Mouse (Mus musculus) ES-Bruce4 (cell line): ENCODE results near the gene Rccd1. TPM values are rescaled to one million over a fixed set of nuclear protein-coding genes. Genes with fewer than 3 reads are reported as not detected.

ENCODE experiments used
- H3K27ac ChIP-seq: 2 replicates; pipeline ENCODE4 v1.5.1; 2012; ENCODE audit warnings: low read length, inconsistent platforms; ENCODE audit not compliant: insufficient read depth
- H3K27me3 ChIP-seq: 2 replicates; pipeline ENCODE4 v1.6.1; 2012; ENCODE audit warnings: mild to moderate bottlenecking, low read length, inconsistent platforms; ENCODE audit not compliant: control insufficient read depth, poor library complexity, insufficient read depth, severe bottlenecking
- H3K36me3 ChIP-seq: 2 replicates; pipeline ENCODE4 v1.6.1; 2012; ENCODE audit warnings: inconsistent platforms, mild to moderate bottlenecking, low read length, moderate library complexity; ENCODE audit not compliant: control insufficient read depth, poor library complexity, insufficient read depth, severe bottlenecking
- H3K4me1 ChIP-seq: one replicate; pipeline ENCODE4 v1.8.1; 2011; ENCODE audit warnings: low read length; ENCODE audit not compliant: control insufficient read depth, insufficient read depth
- H3K4me3 ChIP-seq: 2 replicates; pipeline ENCODE4 v1.5.1; 2011; ENCODE audit warnings: low read depth, mild to moderate bottlenecking, low read length
- H3K9ac ChIP-seq: 2 replicates; pipeline ENCODE4 v1.6.1; 2012; ENCODE audit warnings: low read depth, mild to moderate bottlenecking, inconsistent platforms; ENCODE audit not compliant: poor library complexity, severe bottlenecking
- H3K9me3 ChIP-seq: replicated peaks from 2 replicates; pipeline ENCODE4 v1.6.1; 2012; ENCODE audit warnings: mild to moderate bottlenecking, low read length, inconsistent platforms; ENCODE audit not compliant: control insufficient read depth, poor library complexity, insufficient read depth, severe bottlenecking
- CTCF ChIP-seq: IDR thresholded peaks from one replicate; pipeline ENCODE4 v1.8.1; 2011; ENCODE audit warnings: low read depth, low read length
- EP300 ChIP-seq: IDR thresholded peaks from 2 replicates; pipeline ENCODE4 v1.6.1; 2011; ENCODE audit warnings: low read depth, low read length; ENCODE audit not compliant: insufficient read depth
- POLR2A ChIP-seq: IDR thresholded peaks from one replicate; pipeline ENCODE4 v1.8.1; 2011; ENCODE audit warnings: low read length; ENCODE audit not compliant: insufficient read depth
- polyA plus RNA-seq: library from polyadenylated mRNA; stranded (reverse); fragments of >200 nt; gene quantifications from 2 replicates; pipeline ENCODE4 v1.2.4, GENCODE M21; 2011; ENCODE audit warnings: low read depth; ENCODE audit not compliant: missing spikeins, insufficient read depth, insufficient read length

The Rccd1 gene
- polyA plus RNA-seq, 1 experiment: 26.5 TPM

DNA sequence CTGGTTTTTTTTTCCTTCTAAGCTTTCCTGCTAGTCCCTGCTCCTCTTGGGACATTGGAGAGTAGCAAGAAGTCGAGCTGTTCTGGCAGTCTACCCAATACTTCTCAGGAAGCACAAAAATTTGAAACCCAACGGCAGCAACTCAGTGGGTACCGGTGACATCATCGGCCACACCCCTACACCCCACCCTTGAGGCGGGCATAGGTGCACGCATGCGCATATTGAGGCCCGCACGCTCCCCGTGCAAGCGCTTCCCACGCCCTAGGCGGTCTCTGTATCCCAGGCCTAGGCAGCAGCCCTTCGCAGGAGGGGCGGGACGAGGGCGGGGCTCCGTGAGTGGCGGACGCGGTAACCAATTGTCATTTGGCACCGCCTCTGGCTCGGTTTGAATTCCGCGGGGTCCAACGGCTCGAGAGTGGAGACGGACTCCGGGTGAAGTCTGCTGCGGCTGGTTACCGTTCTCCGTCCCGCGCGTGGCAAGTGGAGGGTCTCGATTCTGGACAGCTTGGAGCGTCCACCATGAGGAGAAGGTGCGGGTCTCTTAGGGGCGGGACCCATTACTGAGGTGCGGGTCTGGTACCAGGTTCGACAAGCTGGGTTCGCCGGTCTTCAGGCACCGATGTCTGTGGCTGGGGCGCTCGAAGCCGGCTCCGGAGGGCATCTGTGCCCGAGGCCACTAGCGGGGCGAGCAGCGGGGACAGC lies 30.0 kb downstream of the Rccd1 start, which contains the start of gene Prc1:
Prc1 (plus strand) TSS at position 389 of the 702 bp plus-strand sequence.
- peaks cover 15% of the 10 kb centered on the region for H3K36me3 ChIP-seq
- peak within 1 kb of the TSS; percentile 85 for H3K27ac ChIP-seq
- peak within 1 kb of the TSS; percentile 97 for H3K4me3 ChIP-seq
- peak; percentile 7; the same call in 1 of the 2 replicates for TF ChIP-seq EP300
- peak; percentile 66 for TF ChIP-seq POLR2A
- TF ChIP-seq CTCF: no peak
- no peaks in the 10 kb centered on the region for H3K27me3 ChIP-seq
- H3K9ac ChIP-seq: peak within 1 kb of the TSS; percentile 99
- H3K4me1 ChIP-seq: no peaks in the 10 kb centered on the region
- no peaks in the 10 kb centered on the region for H3K9me3 ChIP-seq

DNA sequence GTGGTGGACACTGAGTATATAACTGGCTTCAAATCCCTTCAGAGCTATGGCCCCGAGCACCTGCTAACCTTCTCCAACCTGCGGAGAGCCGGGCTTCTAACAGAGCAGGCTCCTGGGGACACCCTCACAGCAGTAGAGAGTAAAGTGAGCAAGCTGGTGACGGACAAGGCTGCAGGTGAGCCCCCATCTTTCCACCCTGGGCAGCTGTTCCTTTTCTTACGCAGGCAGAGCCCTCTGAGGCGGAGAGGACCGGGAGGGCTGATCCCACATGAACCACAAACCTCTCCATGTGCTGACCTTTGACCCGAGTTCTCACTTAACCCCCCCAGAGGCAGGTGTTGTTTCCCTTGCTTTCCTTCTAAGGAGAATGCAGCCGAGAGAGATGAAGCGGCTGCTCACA lies 36.5 kb downstream of the Rccd1 start:
- H3K27me3 ChIP-seq: no peaks in the 10 kb centered on the region
- TF ChIP-seq POLR2A (no peak), CTCF (no peak)
- H3K27ac ChIP-seq: no peak overlapping the region
- H3K4me3 ChIP-seq: no peak overlapping the region
- no peaks in the 10 kb centered on the region for H3K4me1 ChIP-seq
- H3K36me3 ChIP-seq: peaks cover 24% of the 10 kb centered on the region
- H3K9ac ChIP-seq: no peak overlapping the region
- H3K9me3 ChIP-seq: no peaks in the 10 kb centered on the region

DNA sequence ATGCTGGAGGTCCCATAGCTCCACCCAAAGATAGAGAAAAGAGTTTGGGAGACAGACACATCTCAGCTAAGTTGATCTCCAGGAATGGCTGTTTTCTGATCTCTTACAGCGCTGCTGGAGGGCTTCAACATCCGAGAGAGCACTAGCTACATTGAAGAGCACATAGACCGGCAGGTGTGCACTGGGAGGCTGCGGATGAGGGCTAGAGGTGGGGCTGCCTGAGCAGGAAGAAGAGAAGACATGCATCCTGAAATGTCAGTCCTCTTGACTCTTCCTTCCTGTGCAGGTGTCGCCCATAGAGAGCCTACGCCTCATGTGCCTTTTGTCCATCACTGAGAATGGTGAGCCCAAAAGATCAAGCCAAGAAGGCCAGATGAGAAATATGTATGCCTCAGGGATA lies 38.5 kb downstream of the Rccd1 start:
- H3K4me3 ChIP-seq: no peak overlapping the region
- no peaks in the 10 kb centered on the region for H3K4me1 ChIP-seq
- H3K9ac ChIP-seq: no peak overlapping the region
- H3K36me3 ChIP-seq: peaks cover 24% of the 10 kb centered on the region
- TF ChIP-seq POLR2A (no peak), EP300 (no peak)
- no peak overlapping the region for H3K27ac ChIP-seq
- H3K9me3 ChIP-seq: no peaks in the 10 kb centered on the region
- H3K27me3 ChIP-seq: no peaks in the 10 kb centered on the region

DNA sequence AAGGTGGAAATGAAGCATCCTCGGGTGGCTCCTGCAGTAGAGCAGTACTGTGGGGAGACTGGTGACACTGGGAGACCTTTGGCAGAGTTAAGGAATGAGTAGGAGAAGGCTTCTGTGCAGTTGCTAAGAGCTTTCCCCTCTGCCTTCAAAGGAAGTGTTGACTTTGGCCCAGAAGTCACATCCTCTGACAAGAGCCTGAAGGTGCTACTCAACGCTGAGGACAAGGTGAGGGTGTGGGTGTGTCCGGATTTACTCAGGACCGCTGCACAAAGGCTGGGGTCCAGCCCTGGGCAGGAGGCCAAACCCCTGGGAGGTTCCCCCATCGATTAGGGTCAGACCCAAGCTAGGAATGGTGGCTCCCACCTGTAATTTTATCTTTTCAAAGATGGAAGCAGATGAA lies 39.9 kb downstream of the Rccd1 start:
- Histone ChIP-seq H3K4me3 (no peak overlapping the region), H3K9ac (no peak overlapping the region), H3K9me3 (no peaks in the 10 kb centered on the region), H3K4me1 (no peaks in the 10 kb centered on the region), H3K36me3 (peaks cover 24% of the 10 kb centered on the region), H3K27ac (no peak overlapping the region), H3K27me3 (no peaks in the 10 kb centered on the region)
- TF ChIP-seq CTCF (no peak), POLR2A (no peak), EP300 (no peak)

DNA sequence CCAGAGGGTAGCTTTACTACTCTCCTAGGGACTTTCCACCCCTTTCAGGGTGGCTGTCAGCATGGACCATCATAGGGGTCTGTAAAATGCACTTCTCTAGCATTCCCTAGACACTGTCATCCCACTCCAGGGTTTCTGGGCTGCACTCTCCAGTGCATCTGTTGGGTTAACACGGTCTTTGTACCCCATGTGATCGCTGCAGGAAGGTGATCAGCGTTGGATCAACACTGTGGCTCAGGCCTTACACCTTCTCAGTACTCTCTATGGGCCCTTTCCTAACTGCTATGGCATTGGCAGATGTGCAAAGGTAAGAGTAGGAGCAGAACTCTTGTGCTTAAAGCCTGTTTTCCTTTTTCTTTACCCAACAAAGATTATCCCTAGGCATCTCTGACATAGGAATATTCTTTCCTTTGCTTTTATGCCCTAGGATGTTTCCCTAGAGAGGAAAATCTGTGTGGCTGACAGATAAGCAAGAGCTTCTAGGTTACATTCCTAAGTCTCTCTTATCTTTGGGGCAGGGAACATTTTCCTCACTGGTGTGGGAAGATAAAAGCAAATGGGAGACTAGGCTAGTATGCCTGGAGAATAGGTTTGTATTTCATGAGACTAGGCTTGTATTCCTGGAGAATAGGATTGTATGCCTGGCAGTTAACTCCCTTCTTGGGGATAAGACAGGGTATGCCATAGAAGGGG lies 40.9 kb downstream of the Rccd1 start:
- Histone ChIP-seq H3K27ac (no peak overlapping the region), H3K9ac (no peak overlapping the region), H3K36me3 (peaks cover 24% of the 10 kb centered on the region), H3K4me1 (no peaks in the 10 kb centered on the region), H3K9me3 (no peaks in the 10 kb centered on the region), H3K27me3 (no peaks in the 10 kb centered on the region), H3K4me3 (no peak overlapping the region)
- no peak for TF ChIP-seq CTCF
- no peak for TF ChIP-seq EP300
- TF ChIP-seq POLR2A: no peak

DNA sequence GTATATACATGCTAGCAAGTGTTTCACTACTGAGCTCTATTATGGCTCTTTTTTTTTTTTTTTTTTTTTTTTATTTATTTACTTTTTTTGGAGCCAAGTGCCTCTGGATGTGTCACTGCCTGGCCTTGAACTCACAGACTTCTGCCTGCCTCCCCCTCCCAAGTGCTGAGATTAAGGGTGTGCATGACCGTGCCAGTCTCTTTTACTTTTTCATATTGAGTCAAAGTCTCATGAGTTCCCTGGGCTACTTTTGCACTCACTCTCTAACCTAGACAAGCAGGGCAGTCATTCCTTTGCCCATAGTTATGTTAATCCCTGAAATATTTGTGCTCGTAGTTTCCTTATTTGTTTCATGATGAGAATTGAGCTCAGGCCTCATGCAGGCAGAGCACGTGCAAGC lies 42.6 kb downstream of the Rccd1 start:
- Histone ChIP-seq H3K27ac (no peak overlapping the region), H3K9ac (no peak overlapping the region), H3K4me1 (no peaks in the 10 kb centered on the region), H3K27me3 (no peaks in the 10 kb centered on the region), H3K36me3 (peaks cover 20% of the 10 kb centered on the region), H3K4me3 (no peak overlapping the region), H3K9me3 (no peaks in the 10 kb centered on the region)
- TF ChIP-seq POLR2A: no peak
- TF ChIP-seq EP300: no peak
- no peak for TF ChIP-seq CTCF
